Mouse (Mus musculus): ENCODE data around the gene Polg2.
A peak's percentile ranks its signal among the peaks of the same experiment; 100 is the strongest.
"Not testable (repeated sequence)": the region's sequence is repeated elsewhere in the genome, so short reads cannot be mapped to it uniquely, and the experiment has no call there.

The Polg2 gene

DNA sequence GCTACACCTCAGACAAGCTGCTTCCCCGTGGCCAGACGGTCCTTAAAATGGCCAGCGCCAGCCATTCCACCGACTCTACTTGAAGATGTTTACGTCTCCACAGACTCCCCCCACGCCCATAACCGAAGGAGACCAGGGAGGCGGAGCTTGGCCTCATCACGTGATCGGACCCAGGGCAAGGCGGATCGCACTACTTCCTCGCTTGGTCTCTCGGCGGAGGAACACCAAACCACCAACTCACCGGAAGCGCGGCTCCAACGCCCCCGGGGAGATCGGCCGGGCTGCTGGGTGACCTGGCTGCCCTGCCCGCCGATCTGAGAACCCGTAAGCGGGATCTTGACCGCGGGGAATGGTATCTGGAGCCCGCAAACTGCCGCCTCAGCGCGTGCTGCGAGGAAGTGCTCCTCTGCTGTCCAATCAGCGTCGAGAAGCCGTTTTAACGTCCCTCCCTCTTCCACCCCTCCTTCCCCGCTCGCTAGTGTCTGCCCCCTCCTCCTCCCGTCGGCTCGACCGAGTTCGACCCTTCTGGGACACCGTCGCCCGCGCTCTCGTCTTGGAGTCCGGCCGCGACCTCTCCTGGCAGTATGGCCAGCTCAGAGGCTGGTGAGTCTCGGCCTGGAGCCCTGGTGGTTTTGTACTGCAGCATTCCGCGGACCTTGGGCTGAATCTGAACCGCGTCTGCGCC lies 9.6 kb upstream of the Polg2 start, which contains the start of the genes Ddx5 and Cep95:
Gene Ddx5, minus strand, starts transcription at position 411 of the 685 bp plus-strand sequence.
Gene Cep95, plus strand, starts transcription at position 478 of the 685 bp plus-strand sequence.
- DNase-seq (ENCODE audit: low spot score in 2 of 2) = peak; percentile 96 to 98

DNA sequence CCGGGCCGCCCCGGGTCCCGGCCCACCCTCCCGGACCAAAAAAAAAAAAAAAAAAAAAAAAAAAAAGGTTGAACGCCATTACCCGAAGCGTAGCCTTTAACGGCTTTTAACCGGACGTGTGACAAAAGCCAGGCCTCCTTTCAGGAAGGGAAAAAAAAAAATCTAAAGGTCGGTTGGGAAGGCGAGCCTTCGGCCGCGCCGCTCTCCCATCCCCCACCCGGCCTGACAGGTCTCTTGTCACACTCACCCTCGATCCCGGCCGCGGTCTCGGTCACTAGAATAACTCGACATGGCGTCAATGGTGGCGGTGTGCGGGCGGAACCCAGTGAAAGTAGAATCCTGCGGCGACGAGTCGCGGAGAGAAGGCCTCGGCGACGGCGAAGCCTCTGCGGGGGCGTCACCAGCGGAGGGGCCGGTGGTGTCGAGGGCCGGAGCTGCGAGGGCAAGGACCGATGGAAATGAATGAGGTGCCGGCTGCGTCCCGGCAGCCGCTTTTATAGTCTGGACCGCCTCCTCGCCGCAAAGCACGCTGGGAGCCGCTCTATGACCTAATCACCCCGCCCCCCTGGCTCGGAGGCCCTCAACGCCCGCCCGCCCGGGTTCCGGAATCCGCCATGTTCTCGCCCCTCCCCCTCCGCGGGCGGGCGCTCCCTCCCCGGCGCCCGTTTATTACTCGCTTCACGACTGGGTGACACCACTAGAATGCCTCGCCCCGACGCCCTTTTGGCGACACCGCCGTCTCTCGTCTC lies 8.9 kb upstream of the Polg2 start:
- peak; percentile 99 to 100 for DNase-seq (ENCODE audit: low spot score in 2 of 2)

DNA sequence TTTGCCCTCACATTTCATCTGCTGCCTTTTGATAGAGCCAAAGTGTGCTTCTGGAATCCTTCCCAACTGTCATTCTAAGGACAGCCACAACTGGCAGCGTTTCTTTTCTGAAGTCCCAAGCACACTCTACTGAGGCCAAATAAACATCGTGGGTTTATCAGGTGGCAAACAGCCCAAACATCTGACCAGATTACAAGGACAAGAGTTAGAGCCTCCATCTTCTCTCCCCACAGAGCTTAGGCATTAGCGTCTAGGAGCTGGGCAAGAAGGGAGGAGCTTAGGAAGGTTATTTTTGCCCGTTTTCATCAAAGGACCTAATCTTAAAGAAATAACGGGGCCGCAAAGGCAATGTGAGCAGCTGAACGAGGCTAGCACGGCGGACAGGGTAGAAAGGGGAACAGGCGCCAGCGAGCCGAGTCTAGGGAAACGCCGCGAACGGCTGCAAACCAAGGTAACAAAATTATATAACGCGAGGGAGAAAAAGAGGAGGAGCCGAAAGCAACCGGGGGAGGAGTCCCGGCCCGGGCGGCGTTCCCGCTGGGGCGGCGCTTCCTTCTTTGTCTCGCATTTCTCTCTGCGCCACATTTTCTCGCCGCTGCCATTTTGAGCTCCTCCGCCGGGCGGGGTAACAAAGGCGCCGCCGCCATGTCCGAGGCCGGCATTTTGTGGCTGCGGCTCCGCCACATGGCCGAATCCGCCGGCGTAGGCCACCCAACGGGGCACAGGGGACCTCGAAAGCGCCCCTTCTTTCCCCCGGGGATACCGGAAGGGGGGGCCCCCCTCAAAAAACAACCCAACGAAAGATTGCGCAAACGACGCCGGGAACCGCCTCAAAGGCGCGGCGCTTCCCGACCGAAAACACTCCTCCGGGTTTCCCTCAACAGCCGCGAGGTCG lies 8.0 kb upstream of the Polg2 start:
- peak; percentile 89 to 93 for DNase-seq (ENCODE audit: low spot score in 2 of 2)

DNA sequence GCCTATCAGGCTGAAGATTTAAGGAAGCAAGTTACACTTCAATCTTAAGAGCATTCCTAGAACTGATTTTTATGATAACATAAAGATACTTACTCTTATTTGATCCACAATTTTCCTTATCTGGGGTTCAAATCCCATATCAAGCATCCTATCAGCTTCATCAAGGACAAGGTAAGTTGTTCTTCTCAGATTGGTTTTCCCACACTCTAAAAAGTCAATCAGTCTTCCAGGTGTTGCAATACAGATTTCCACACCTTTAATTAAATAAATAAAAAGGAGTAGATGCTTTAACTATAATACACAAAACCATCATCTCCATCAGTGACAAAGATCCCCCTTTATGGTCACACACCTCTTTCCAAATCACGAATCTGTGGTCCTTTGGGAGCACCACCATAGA lies 5.7 kb upstream of the Polg2 start:
- DNase-seq (ENCODE audit: low spot score in 2 of 2) = no peak

DNA sequence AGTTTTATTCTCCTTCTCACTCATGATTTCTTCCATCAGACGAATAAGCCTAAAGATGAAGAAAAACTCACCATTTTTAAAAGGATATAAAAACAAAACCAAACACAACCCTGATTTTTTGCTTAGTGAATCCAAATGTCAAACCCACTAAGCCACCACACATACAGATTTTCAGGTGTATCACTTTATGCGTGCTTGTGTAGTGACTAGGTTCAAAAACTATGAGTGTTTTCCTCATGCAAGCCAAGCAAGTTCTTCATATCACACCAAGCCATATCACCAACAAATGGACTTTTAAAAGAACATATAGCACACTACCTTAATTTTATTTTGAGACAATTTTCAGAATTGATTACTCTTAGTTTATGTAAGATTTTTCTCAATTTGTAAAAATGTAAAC lies 5.1 kb upstream of the Polg2 start:
- DNase-seq (ENCODE audit: low spot score in 2 of 2) = no peak

DNA sequence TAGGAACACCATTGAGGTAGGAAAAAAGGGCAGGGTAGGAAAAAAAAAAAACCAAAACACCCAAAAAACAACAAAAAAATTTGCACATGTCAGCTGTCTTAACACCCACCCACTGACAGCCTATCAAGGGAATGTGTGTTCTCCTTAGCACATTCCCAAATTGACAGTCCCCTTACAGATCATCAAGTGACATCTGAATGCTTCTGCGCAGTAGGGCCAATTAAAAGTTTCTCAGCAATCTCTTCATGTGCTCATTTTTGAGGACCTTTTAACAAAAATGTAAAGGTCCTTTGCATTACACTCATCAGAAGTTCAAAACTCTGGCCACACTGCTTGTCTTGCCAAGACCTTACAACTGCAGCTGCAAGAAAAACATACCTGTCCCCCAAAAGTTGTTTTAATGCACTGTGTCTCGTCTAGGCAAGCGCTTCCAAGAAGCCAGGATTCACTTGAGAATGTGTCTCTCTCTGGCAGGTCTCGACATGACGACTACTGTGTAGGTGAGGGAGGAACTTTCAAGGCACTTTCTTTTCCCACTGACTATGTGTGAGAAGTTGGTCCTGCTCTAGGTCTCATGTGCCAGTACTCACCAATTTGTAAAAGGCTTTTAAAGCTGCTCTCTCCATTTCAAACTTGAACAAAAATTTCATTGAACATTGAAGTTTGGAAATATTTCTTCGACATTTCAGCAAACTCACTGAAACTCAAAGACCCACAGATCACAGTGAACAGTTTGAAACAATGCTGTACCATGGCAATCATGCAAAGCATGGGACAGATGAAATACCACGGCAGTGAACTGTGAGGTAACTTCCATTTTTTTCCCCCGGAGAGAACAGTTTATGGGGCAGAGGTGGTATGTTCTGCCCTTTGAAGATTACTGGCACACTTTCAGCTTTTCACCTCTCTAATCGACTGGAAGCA lies 3.8 kb upstream of the Polg2 start:
- DNase-seq (ENCODE audit: low spot score in 2 of 2) = no peak

DNA sequence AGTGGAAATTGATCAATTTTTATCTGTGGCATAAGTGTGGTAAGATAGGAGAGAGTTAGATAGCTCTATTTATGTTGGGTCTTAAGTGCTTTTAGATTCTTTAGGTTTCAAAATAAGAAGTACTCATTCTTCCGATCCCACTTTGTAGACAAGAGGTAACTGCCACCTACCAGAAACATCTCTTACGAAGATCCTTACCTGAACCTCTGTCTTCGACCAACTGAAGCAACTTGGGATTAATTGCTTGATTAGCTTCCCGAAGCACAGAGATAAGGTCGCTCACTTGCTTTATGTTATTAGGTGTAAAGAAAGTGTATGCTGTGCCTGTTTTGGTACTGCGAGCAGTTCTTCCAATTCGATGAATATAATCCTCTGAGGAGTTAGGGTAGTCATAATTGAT lies 2.9 kb upstream of the Polg2 start:
- not testable (repeated sequence) for DNase-seq (ENCODE audit: low spot score in 2 of 2)

DNA sequence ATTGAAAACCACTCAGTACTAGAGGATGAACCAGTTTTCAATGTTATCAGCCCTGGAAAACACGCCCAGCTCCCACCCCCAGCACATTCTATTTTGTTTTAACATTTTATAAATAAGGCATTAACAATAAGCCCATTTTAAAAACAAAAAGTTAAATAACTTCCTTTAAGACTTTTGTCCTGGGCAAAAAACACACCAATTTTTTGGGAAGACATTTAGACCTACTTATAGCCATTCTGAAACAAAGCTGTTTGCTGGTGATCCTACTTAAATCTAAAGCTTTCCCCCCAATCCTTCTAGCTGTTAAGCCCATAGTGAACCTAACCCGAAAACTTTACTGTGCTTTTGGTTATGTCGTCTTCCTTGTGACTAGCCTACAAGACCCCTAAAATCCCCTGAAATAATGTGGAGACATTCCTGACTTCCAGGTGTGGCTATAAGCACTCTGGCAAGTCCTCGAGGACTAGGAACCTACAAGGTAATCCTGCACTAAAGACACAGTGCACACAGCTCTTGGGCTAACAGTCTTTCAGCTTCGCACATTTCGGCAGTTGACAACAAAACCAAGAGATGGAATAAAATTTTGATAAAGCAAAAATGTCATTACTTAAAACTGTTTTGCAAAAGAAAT lies 1.4 kb upstream of the Polg2 start:
- DNase-seq (ENCODE audit: low spot score in 2 of 2) = no peak

DNA sequence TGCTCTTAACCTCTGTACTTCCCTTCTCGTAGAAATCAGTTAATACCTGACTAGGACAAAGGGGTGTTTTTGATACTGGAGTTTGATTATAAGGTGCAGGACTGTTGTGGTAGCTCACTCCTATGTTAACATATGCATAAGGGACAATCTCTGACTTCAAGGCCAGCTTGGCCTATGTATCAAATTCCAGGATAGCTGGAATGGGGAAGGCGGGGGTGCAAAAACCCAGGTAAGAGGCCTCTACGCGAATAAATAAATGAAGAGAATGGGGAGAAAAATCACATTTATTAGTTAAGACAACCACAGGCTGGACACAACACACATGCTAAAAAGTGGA lies 720 bp upstream of the Polg2 start:
- DNase-seq (ENCODE audit: low spot score in 2 of 2) = no peak

DNA sequence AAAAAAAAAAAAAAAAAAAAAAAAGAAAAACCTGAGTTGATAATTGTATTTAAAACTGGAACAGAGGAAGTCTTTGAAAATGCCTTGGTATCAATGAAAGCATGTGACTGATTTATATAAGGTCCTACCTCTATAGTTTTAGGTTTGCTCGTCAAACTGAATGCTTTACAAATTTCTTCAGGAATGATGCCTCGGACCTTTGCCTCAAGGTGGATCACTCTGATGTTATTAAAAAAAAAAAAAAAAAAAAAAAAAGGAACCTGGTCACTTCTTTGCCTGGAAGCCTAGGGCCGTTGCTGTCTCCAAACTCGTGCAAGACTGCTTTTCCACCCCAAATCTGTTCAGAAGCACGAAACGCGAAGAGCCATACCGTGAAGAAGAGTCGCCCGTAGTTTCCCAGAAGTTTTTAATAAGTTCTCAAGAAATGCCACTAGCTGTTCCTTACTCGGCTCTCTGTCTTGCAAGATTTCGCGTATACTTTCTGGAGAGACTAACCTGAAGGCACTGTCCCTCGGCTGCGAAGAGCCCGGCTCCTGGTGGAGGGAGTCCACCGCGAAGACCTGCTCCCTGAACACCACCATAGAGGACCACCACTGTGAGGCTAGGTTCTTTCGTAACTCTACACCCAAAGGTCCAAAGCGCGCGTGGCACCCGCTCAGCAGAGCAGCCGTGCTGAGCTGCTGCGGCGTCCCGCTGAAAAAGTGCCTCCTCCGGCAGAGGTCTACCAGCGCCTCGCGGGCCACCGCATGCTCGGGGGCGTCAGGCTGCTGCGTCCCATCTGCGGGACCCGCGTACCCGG lies 549 bp downstream of the Polg2 start:
- no peak for DNase-seq (ENCODE audit: low spot score in 2 of 2)

DNA sequence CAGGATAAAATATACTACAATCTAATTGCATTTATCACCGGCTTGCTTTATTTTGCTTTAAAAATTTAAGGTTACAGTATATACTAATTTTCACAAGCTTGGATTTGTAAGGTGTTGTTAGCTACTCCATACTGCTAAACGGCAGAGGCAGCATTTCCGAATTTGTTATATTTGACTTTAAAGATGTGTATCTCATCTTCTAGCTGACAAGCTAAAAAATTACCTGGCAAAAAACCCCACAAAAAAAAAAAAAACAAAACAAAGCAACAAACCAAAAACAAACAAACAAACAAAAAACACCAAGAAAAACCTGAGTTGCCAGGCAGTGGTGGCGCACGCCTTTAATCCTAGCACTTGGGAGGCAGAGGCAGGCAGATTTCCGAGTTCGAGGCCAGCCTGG lies 1.2 kb downstream of the Polg2 start:
- DNase-seq (ENCODE audit: low spot score in 2 of 2) = no peak

DNA sequence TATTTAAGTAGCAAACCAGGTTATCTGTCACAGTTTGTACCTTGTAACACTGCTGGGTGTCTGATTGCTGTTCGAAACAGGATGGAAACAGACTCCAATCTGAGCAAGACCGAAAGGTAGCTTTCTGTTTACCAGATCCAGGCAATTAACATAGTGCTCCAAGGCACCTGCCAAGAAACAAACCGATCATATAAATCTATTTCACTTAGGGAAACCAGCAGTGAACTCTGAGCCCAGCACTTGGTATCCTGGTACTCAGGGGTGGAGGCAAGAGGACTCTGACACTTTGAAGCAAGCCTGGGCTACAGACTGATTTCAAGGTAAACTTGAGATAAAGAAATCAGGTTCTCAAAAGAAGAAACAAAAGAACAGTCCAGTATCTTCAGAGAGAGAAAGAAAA lies 1.9 kb downstream of the Polg2 start:
- no peak for DNase-seq (ENCODE audit: low spot score in 2 of 2)

DNA sequence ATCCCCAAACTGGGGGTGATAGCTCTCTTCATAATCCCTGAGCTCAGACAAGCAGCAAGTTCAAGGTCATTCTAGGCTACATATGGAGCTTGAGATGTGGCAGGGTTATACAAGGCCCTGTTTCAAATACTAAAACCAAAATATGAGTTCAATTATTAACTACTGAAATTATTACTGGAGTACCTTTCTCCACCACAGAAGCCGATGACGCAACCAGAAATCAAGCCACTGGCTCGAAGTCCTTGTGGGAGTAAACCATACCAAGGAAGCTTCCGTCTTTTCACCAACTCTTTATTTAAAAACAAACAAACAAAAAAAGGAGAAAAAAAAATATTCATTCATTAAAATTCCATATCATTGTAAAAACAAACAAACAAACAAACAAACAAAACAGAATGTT lies 2.4 kb downstream of the Polg2 start:
- DNase-seq (ENCODE audit: low spot score in 2 of 2) = no peak

DNA sequence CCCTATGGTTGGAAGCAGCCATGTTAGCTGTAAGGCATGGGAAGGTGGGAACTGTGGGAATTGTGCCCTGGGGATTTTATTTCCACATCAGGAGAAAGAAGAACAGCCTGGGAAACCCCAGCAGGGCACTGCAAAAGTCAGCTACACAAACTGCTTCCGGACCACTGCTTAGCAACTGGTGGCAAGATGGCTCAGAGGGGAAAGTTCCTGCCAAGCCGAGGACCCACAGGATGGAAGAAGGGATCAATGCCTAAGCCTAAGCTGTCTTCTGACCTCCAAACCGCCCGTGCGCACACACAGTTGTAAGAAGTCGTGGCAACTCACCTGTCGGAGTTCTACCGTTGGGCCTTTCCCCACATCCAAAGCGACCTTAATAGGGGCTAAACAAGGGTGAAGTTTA lies 6.3 kb downstream of the Polg2 start:
- DNase-seq (ENCODE audit: low spot score in 2 of 2) = peak in 1 of 2 experiments; percentile 41

DNA sequence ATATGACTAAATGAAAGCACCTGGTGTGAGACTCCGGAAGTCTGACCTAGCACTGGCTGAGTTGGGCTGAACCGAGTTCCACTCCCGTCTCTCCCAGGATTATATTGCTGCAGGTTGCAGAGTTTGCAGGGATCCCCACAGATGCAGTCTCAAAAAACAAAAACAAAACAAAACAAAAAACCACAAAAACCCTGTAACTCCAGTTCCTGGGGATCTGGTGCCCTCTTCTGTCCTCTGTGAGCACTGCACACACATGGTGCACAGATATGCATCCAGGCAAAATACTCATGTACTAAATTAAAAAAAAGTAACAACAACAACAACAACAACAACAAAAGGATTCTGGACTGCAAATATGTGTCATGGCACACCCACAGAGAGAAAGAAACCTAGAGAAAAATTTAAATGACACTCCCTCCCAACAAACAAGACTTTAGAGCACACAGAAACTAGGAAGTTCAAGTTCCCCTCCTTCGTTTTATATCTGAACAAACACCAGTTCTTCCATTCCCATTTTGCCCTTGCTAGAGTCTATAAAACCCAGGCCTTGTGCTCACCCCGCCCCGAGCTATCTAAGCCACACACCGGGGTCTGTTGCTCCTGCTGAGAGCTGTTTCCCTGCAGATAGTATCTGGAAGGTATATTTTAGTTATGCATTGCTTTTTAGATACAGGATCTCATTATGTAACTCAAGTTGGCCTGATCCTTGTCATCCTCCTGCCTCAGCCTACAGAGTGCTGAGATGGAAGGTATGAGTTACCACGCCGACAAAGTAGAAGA lies 9.0 kb downstream of the Polg2 start:
- no peak for DNase-seq (ENCODE audit: low spot score in 2 of 2)

DNA sequence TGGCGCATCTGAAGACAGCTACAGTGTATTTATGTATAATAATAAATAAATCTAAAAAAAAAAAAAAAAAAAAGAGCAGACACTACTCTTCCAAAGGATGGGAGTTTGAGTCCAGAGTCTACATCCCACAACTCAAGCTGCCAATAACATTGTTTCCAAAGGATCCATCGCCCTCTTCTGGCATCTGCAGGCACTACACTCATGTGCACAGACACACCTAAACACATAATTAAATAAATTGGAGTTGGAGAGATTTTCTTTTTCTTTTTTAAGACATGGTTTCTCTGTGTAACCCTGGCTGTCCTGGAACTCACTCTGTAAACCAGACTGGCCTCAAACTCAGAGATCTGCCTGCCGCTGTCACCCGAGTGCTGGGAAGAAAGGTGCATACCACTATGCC lies 11.8 kb downstream of the Polg2 start:
- no peak for DNase-seq (ENCODE audit: low spot score in 2 of 2)

DNA sequence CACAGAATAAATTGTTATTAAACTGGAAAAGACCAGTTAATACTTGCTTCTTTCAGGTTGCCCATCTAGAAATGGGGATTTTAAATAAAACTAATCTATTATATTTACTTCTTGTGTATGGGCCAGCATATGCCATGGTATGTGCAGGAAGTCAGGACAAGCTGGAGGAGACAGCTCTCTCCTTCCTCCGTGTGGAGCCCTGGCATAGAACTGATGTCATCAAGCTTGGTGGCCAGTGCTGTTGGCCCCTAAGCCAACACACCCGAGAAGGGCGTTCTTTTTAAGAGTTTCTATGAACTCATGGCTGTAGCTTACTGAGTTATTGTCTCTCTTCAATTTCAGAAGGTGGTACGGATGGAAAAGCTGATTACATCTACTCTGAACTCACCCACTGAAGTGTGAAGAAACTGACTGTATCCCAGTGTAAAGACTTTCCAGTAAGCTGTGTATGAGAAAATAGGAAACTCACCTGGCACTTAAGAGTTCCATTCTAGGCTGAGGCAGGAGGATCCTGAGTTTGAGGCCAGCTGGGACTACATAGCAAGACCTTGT lies 12.7 kb downstream of the Polg2 start:
- DNase-seq (ENCODE audit: low spot score in 2 of 2) = no peak

DNA sequence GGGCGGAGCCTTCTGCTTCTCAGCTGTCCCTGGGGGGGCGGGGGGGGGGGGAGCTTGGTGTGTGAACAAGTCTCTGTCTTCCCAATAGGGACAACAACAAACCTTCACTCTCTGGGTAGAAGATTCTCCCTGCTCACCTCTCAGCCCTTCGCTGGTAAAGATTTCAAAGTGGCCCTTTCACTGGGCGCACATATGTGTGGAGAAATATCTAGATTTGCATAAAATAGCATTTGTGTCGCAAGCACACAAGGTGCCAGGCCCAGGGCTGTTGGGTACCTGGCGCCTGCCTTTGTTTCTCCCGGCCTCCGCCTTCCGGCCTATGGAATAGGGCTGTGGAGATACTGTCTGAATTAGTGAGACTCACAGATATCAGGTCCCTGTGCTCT lies 16.5 kb downstream of the Polg2 start:
- no peak for DNase-seq (ENCODE audit: low spot score in 2 of 2)

Measured in urinary bladder, postnatal 4 days (tissue).